Mouse (Mus musculus) lung, postnatal 0 days (tissue): Measurements from ENCODE around the gene Ablim1.
A peak's percentile ranks its signal among the peaks of the same experiment; 100 is the strongest.

Experiments
- CTCF ChIP-seq: IDR thresholded peaks from 2 replicates; pipeline ENCODE4 v1.5.1; 2016; ENCODE audit warnings: antibody characterized with exemption, mild to moderate bottlenecking
- EP300 ChIP-seq: IDR thresholded peaks from 2 replicates; pipeline ENCODE4 v1.6.1; 2016; ENCODE audit warnings: antibody characterized with exemption, mild to moderate bottlenecking, control low read depth

DNA sequence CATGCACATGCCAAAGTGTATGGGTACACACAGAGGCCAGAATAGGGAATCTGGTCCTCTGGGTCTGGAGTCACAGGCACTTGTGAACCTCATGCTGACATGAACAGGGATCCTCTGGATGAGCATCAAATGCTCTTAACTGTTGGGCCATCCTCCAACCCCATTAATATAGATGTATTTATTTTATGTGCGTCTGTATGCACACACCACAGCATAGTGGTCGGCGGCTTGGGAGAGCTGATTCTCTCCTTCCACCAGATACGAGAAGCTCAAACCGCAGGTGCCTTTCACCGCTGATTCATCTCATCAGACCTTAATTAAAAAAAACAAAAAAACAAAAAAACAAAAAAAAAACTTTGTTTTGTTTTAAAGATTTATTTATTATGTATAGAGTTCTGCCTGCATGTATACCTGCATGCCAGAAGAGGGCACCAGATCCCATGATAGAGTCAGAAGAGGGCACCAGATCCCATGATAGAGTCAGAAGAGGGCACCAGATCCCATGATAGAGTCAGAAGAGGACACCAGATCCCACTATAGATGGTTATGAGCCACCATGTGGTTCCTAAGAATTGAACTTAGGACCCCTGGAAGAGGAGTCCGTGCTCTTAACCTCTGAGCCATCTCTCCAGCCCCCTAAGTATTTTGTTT lies 153.6 kb downstream of the Ablim1 start:
- TF ChIP-seq CTCF (peak; percentile 84), EP300 (0 out of 2 replicates have a peak, but pooled peaks have one; percentile 37)
